Mouse (Mus musculus): ENCODE data around the gene Parp8. TPM values are rescaled to one million over a fixed set of nuclear protein-coding genes. Genes with fewer than 3 reads are reported as not detected.

Parp8 gene
- polyA plus RNA-seq, 1 experiment from 2014 or later, result 15.6 TPM

- 82% methylated on average over 5 of the region's 5 CpGs for WGBS (ENCODE audit: insufficient replicate concordance)
- Histone ChIP-seq H3K27me3 (ENCODE audit: control insufficient read depth, insufficient read depth, low read length) (no peaks in the 10 kb centered on the region), H3K27ac (ENCODE audit: low read depth, low read length) (no peak overlapping the region), H3K4me3 (ENCODE audit: low read depth, low read length) (no peak overlapping the region), H3K9ac (ENCODE audit: low read depth, low read length) (no peak overlapping the region), H3K9me3 (replicated peaks; ENCODE audit: control insufficient read depth, low read length) (no peaks in the 10 kb centered on the region), H3K4me2 (no peak overlapping the region), H3K36me3 (ENCODE audit: control insufficient read depth, insufficient read depth, low read length) (no peaks in the 10 kb centered on the region), H3K4me1 (ENCODE audit: control insufficient read depth, insufficient read depth, low read length) (peaks cover 13% of the 10 kb centered on the region)
- ATAC-seq (replicated peaks; ENCODE audit: insufficient number of reproducible peaks, low FRiP score, low TSS enrichment), result no peak
Observed at GRCm38 (mm10) chr13:117036277-117036676, 10.9 kb upstream of the Parp8 start.

DNA sequence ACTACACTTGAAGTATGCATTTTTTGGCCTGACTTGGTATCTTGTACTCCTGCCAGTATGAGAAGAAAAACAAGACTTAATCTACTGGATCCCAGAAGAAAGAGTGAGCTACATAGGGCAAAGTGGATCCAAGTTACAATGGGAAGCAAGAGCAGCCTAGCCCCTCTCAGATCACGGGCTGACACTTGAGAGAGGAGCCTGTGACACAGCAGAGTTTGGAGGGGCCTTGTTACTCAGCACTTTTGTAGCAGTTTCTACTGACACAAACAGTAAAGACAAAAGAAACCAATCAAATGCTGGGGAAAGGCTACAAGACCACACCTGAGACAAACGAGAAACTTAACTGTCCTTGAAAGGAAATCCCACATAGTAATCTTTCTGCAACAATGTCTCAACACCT lies 9.8 kb upstream of the Parp8 start:
- no peak for ATAC-seq (replicated peaks; ENCODE audit: insufficient number of reproducible peaks, low FRiP score, low TSS enrichment)
- Histone ChIP-seq H3K36me3 (ENCODE audit: control insufficient read depth, insufficient read depth, low read length) (no peaks in the 10 kb centered on the region), H3K27ac (ENCODE audit: low read depth, low read length) (no peak overlapping the region), H3K27me3 (ENCODE audit: control insufficient read depth, insufficient read depth, low read length) (no peaks in the 10 kb centered on the region), H3K9ac (ENCODE audit: low read depth, low read length) (no peak overlapping the region), H3K9me3 (replicated peaks; ENCODE audit: control insufficient read depth, low read length) (no peaks in the 10 kb centered on the region), H3K4me2 (no peak overlapping the region), H3K4me3 (ENCODE audit: low read depth, low read length) (no peak overlapping the region), H3K4me1 (ENCODE audit: control insufficient read depth, insufficient read depth, low read length) (peaks cover 13% of the 10 kb centered on the region)
- 56% methylated on average over 2 of the region's 2 CpGs for WGBS (ENCODE audit: insufficient replicate concordance)

- Histone ChIP-seq H3K9me3 (replicated peaks; ENCODE audit: control insufficient read depth, low read length) (no peaks in the 10 kb centered on the region), H3K4me1 (ENCODE audit: control insufficient read depth, insufficient read depth, low read length) (peaks cover 13% of the 10 kb centered on the region), H3K36me3 (ENCODE audit: control insufficient read depth, insufficient read depth, low read length) (no peaks in the 10 kb centered on the region), H3K27ac (ENCODE audit: low read depth, low read length) (no peak overlapping the region), H3K9ac (ENCODE audit: low read depth, low read length) (no peak overlapping the region), H3K4me2 (no peak overlapping the region), H3K4me3 (ENCODE audit: low read depth, low read length) (no peak overlapping the region), H3K27me3 (ENCODE audit: control insufficient read depth, insufficient read depth, low read length) (no peaks in the 10 kb centered on the region)
- WGBS (ENCODE audit: insufficient replicate concordance), result 77% methylated on average over 1 of the region's 1 CpGs
- ATAC-seq (replicated peaks; ENCODE audit: insufficient number of reproducible peaks, low FRiP score, low TSS enrichment), result no peak
Observed at GRCm38 (mm10) chr13:117034676-117035075, 9.3 kb upstream of the Parp8 start.

DNA sequence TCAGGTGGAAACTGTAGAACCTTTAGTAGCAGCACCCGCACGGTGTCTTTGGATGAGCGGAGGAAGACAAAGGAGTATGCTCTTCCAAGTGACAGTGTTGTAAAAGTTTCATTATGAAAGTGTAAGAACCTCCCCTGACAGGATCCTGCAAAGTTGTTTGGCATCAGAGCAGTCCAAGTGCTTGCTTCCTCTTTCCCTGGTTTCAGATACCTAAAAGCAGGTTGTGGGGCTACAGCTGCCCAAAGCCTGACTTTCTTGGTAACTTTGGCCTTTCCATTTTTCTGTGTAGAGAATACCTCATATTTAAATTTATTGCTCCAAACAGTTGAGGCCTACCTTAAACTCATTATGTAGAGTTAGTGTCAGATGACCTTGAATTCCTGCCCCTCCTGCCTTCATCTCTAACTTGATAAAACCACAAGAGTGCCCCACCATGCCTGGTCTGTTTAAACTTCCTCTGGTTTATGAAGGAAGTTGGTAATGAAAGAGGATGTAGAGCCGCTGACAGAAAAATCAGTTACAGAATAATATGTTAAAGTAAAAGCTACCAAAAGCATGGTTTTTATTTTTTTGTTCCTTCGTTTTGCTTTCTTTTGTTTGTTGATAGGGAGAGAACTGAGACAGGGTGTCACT lies 8.5 kb upstream of the Parp8 start:
- Histone ChIP-seq H3K27me3 (ENCODE audit: control insufficient read depth, insufficient read depth, low read length) (no peaks in the 10 kb centered on the region), H3K4me1 (ENCODE audit: control insufficient read depth, insufficient read depth, low read length) (peaks cover 13% of the 10 kb centered on the region), H3K4me2 (no peak overlapping the region), H3K27ac (ENCODE audit: low read depth, low read length) (no peak overlapping the region), H3K9me3 (replicated peaks; ENCODE audit: control insufficient read depth, low read length) (no peaks in the 10 kb centered on the region), H3K36me3 (ENCODE audit: control insufficient read depth, insufficient read depth, low read length) (no peaks in the 10 kb centered on the region), H3K9ac (ENCODE audit: low read depth, low read length) (no peak overlapping the region), H3K4me3 (ENCODE audit: low read depth, low read length) (no peak overlapping the region)
- 86% methylated on average over 5 of the region's 5 CpGs for WGBS (ENCODE audit: insufficient replicate concordance)
- ATAC-seq (replicated peaks; ENCODE audit: insufficient number of reproducible peaks, low FRiP score, low TSS enrichment), result no peak

DNA sequence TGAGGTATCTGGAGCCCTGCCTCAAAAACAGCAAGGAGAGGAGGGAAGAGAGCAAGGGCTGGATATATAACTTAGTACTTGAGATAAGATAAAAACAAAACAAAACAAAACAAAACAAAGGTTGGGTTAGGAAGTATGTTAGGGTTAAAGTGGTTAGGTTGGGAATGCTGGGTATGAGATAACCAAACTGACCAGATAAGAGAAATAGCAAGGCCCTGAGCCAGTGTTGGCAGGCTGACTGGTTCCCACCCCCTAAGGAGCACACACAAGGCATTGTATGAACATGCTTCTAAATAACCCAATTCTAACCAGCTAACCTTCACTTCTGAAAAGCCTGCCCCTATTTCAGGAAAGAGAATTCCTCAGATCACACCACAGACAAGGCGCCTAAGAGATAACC lies 7.1 kb upstream of the Parp8 start:
- no peak for ATAC-seq (replicated peaks; ENCODE audit: insufficient number of reproducible peaks, low FRiP score, low TSS enrichment)
- WGBS (ENCODE audit: insufficient replicate concordance), result 89% methylated on average over 1 of the region's 1 CpGs

DNA sequence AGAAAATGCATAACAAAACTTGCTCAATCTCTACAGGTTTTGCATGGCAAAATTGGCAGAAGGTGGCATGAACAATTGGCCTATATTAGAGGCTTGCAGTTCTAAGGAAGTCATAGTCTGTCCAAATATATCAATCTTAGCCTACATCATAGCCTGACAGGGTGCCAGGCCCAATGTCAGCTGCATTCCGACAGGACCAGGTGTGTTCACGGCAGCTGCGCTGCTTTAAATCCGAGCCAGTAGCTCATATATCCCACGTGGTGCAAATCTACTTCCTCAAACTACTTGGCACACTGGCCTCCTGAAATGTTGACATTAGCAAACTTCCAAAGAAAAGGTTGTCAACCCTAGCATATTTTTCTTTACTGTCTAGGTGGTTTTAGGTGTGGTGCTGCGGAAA lies 6.2 kb upstream of the Parp8 start:
- Histone ChIP-seq H3K4me2 (no peak overlapping the region), H3K9ac (ENCODE audit: low read depth, low read length) (no peak overlapping the region), H3K27me3 (ENCODE audit: control insufficient read depth, insufficient read depth, low read length) (no peaks in the 10 kb centered on the region), H3K36me3 (ENCODE audit: control insufficient read depth, insufficient read depth, low read length) (no peaks in the 10 kb centered on the region), H3K4me3 (ENCODE audit: low read depth, low read length) (no peak overlapping the region), H3K27ac (ENCODE audit: low read depth, low read length) (no peak overlapping the region), H3K4me1 (ENCODE audit: control insufficient read depth, insufficient read depth, low read length) (peaks cover 16% of the 10 kb centered on the region), H3K9me3 (replicated peaks; ENCODE audit: control insufficient read depth, low read length) (no peaks in the 10 kb centered on the region)
- no peak for ATAC-seq (replicated peaks; ENCODE audit: insufficient number of reproducible peaks, low FRiP score, low TSS enrichment)
- WGBS (ENCODE audit: insufficient replicate concordance), result 68% methylated on average over 6 of the region's 6 CpGs

More for the DNA sequence above, 7.1 kb upstream of the Parp8 start:
- H3K9me3 ChIP-seq (replicated peaks; ENCODE audit: control insufficient read depth, low read length), result no peaks in the 10 kb centered on the region
- no peak overlapping the region for H3K9ac ChIP-seq (ENCODE audit: low read depth, low read length)
- no peaks in the 10 kb centered on the region for H3K27me3 ChIP-seq (ENCODE audit: control insufficient read depth, insufficient read depth, low read length)
- H3K36me3 ChIP-seq (ENCODE audit: control insufficient read depth, insufficient read depth, low read length), result no peaks in the 10 kb centered on the region
- no peak overlapping the region for H3K27ac ChIP-seq (ENCODE audit: low read depth, low read length)
- no peak overlapping the region for H3K4me2 ChIP-seq
- no peak overlapping the region for H3K4me3 ChIP-seq (ENCODE audit: low read depth, low read length)
- peaks cover 14% of the 10 kb centered on the region for H3K4me1 ChIP-seq (ENCODE audit: control insufficient read depth, insufficient read depth, low read length)

GRCm38 (mm10) chr13:117028221-117028620 lies 2.9 kb upstream of the Parp8 start:
- WGBS (ENCODE audit: insufficient replicate concordance), result 51% methylated on average over 5 of the region's 5 CpGs
- peaks cover 17% of the 10 kb centered on the region for H3K4me1 ChIP-seq (ENCODE audit: control insufficient read depth, insufficient read depth, low read length)
- H3K9me3 ChIP-seq (replicated peaks; ENCODE audit: control insufficient read depth, low read length), result no peaks in the 10 kb centered on the region
- H3K4me2 ChIP-seq, result no peak overlapping the region
- no peaks in the 10 kb centered on the region for H3K36me3 ChIP-seq (ENCODE audit: control insufficient read depth, insufficient read depth, low read length)
- H3K9ac ChIP-seq (ENCODE audit: low read depth, low read length), result no peak overlapping the region
- ATAC-seq (replicated peaks; ENCODE audit: insufficient number of reproducible peaks, low FRiP score, low TSS enrichment), result no peak
- H3K4me3 ChIP-seq (ENCODE audit: low read depth, low read length), result no peak overlapping the region
- H3K27me3 ChIP-seq (ENCODE audit: control insufficient read depth, insufficient read depth, low read length), result no peaks in the 10 kb centered on the region
- no peak overlapping the region for H3K27ac ChIP-seq (ENCODE audit: low read depth, low read length)

DNA sequence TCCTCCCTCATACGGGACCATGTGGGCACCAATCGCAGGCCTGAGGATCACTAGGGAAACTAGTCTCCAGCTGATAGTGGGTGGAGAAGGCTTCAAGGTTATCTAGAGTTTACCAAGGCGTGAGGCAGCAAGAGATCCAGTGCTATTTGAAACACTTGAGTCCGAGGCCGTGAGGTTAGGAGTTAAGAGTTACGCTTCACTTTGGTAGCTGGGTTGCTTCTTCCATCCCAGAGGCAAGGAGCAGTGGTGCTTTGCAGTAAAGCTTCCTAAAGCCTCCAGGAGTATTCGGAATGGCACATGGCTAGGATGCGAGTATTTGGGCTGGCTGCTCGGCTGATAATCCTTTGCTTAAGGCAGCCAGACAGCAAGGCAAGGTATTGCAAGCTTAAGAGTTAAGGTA lies 2.0 kb upstream of the Parp8 start:
- Histone ChIP-seq H3K27me3 (ENCODE audit: control insufficient read depth, insufficient read depth, low read length) (no peaks in the 10 kb centered on the region), H3K36me3 (ENCODE audit: control insufficient read depth, insufficient read depth, low read length) (no peaks in the 10 kb centered on the region), H3K4me1 (ENCODE audit: control insufficient read depth, insufficient read depth, low read length) (peaks cover 8% of the 10 kb centered on the region), H3K9me3 (replicated peaks; ENCODE audit: control insufficient read depth, low read length) (no peaks in the 10 kb centered on the region), H3K27ac (ENCODE audit: low read depth, low read length) (no peak overlapping the region), H3K4me3 (ENCODE audit: low read depth, low read length) (no peak overlapping the region), H3K4me2 (no peak overlapping the region), H3K9ac (ENCODE audit: low read depth, low read length) (no peak overlapping the region)
- no peak for ATAC-seq (replicated peaks; ENCODE audit: insufficient number of reproducible peaks, low FRiP score, low TSS enrichment)
- 46% methylated on average over 9 of the region's 9 CpGs for WGBS (ENCODE audit: insufficient replicate concordance)

DNA sequence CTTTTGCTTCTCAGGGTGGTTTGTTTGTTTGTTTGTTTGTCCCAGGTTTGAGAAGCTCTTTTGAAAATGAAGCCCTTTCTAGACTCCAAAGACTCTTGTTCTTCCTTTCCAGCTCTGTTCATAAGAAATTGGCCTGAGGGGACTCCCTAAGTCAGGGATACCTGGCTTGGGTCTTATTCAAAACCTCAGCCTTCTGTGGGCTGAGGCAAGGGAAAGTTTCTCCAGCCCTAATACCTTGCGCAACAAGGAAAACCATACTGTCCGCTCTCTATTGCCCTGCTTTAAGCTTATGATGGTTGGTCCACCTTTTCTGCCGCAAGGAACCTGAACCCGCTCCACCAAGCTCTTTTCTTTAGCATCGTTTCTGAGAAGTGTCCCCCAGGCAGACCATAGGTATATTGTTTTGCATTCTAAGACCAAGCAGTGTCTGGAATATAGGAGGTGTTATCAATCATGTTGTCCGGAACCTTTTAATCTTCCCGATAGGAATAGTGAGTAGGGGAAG lies 991 bp upstream of the Parp8 start:
- Histone ChIP-seq H3K4me1 (ENCODE audit: control insufficient read depth, insufficient read depth, low read length) (peaks cover 9% of the 10 kb centered on the region), H3K9ac (ENCODE audit: low read depth, low read length) (no peak overlapping the region; the same call in 1 of the 2 replicates), H3K9me3 (replicated peaks; ENCODE audit: control insufficient read depth, low read length) (no peaks in the 10 kb centered on the region), H3K4me2 (peak overlapping the region; percentile 65), H3K27ac (ENCODE audit: low read depth, low read length) (no peak overlapping the region), H3K27me3 (ENCODE audit: control insufficient read depth, insufficient read depth, low read length) (no peaks in the 10 kb centered on the region), H3K36me3 (ENCODE audit: control insufficient read depth, insufficient read depth, low read length) (no peaks in the 10 kb centered on the region), H3K4me3 (ENCODE audit: low read depth, low read length) (0 out of 2 replicates have a peak overlapping the region, but pooled peaks have one; percentile 79)
- no peak for ATAC-seq (replicated peaks; ENCODE audit: insufficient number of reproducible peaks, low FRiP score, low TSS enrichment)
- 54% methylated on average over 7 of the region's 7 CpGs for WGBS (ENCODE audit: insufficient replicate concordance)

Data from heart, embryonic 11.5 days (tissue).